Mouse (Mus musculus): ENCODE measurements around the gene Mapk3. TPM values are rescaled to one million over a fixed set of nuclear protein-coding genes. Genes with fewer than 3 reads are reported as not detected.
A peak's percentile ranks its signal among the peaks of the same experiment; 100 is the strongest.

Gene Mapk3
- polyA plus RNA-seq, 1 experiment: 130 TPM

GRCm38 (mm10) chr7:126798127-126799049, 39.0 kb downstream of the Mapk3 start:
- H3K4me1 ChIP-seq (replicated peaks; ENCODE audit: control insufficient read depth, insufficient read depth, low read length): peaks cover 31% of the 10 kb centered on the region
- TF ChIP-seq POLR2A (IDR thresholded peaks at IDR 0.05; ENCODE audit: control insufficient read depth, extremely low read depth, insufficient read depth, low read length, poor library complexity) (no peak), CTCF (IDR thresholded peaks at IDR 0.05; ENCODE audit: borderline replicate concordance, control insufficient read depth, extremely low read depth, insufficient read depth, low read length, poor library complexity) (no peak)
- peak; percentile 58 for DNase-seq

GRCm38 (mm10) chr7:126799050-126799467, 39.7 kb downstream of the Mapk3 start:
- Histone ChIP-seq H3K36me3 (ENCODE audit: control insufficient read depth, insufficient read depth, low read length) (no peaks in the 10 kb centered on the region), H3K4me1 (replicated peaks; ENCODE audit: control insufficient read depth, insufficient read depth, low read length) (peaks cover 25% of the 10 kb centered on the region), H3K27ac (ENCODE audit: control insufficient read depth, insufficient read depth, low read length) (peak overlapping the region; percentile 72), H3K27me3 (ENCODE audit: control insufficient read depth, insufficient read depth, low read length) (no peaks in the 10 kb centered on the region), H3K4me3 (ENCODE audit: control insufficient read depth, insufficient read depth, low read length) (peak overlapping the region; percentile 84)
- WGBS: under 1% methylated on average over 32 of the region's 36 CpGs
- TF ChIP-seq POLR2A (IDR thresholded peaks at IDR 0.05; ENCODE audit: control insufficient read depth, extremely low read depth, insufficient read depth, low read length, poor library complexity) (peak; percentile 89), CTCF (IDR thresholded peaks at IDR 0.05; ENCODE audit: borderline replicate concordance, control insufficient read depth, extremely low read depth, insufficient read depth, low read length, poor library complexity) (peak; percentile 71)
- DNase-seq: peak; percentile 95

More at GRCm38 (mm10) chr7:126798127-126799049, 39.0 kb downstream of the Mapk3 start:
- peak overlapping the region; percentile 72 for H3K27ac ChIP-seq (ENCODE audit: control insufficient read depth, insufficient read depth, low read length)
- peak overlapping the region; percentile 84 for H3K4me3 ChIP-seq (ENCODE audit: control insufficient read depth, insufficient read depth, low read length)
- no peaks in the 10 kb centered on the region for H3K36me3 ChIP-seq (ENCODE audit: control insufficient read depth, insufficient read depth, low read length)
- H3K27me3 ChIP-seq (ENCODE audit: control insufficient read depth, insufficient read depth, low read length): no peaks in the 10 kb centered on the region
- WGBS: 1% methylated on average over 40 of the region's 40 CpGs

- H3K36me3 ChIP-seq (ENCODE audit: control insufficient read depth, insufficient read depth, low read length): no peaks in the 10 kb centered on the region
- no peak for DNase-seq
- H3K27ac ChIP-seq (ENCODE audit: control insufficient read depth, insufficient read depth, low read length): peak overlapping the region; percentile 61
- TF ChIP-seq CTCF (IDR thresholded peaks at IDR 0.05; ENCODE audit: borderline replicate concordance, control insufficient read depth, extremely low read depth, insufficient read depth, low read length, poor library complexity) (peak; percentile 49; the same call in 1 of the 2 replicates), POLR2A (IDR thresholded peaks at IDR 0.05; ENCODE audit: control insufficient read depth, extremely low read depth, insufficient read depth, low read length, poor library complexity) (peak; percentile 43)
- WGBS: 9% methylated on average over 35 of the region's 38 CpGs
- peak overlapping the region; percentile 50 for H3K4me3 ChIP-seq (ENCODE audit: control insufficient read depth, insufficient read depth, low read length)
- H3K27me3 ChIP-seq (ENCODE audit: control insufficient read depth, insufficient read depth, low read length): no peaks in the 10 kb centered on the region
- H3K4me1 ChIP-seq (replicated peaks; ENCODE audit: control insufficient read depth, insufficient read depth, low read length): peaks cover 20% of the 10 kb centered on the region
Measured at GRCm38 (mm10) chr7:126799468-126800268, 40.3 kb downstream of the Mapk3 start.

- Histone ChIP-seq H3K4me3 (ENCODE audit: control insufficient read depth, insufficient read depth, low read length) (no peak overlapping the region; the same call in 1 of the 2 replicates), H3K4me1 (replicated peaks; ENCODE audit: control insufficient read depth, insufficient read depth, low read length) (peaks cover 19% of the 10 kb centered on the region), H3K27me3 (ENCODE audit: control insufficient read depth, insufficient read depth, low read length) (no peaks in the 10 kb centered on the region), H3K27ac (ENCODE audit: control insufficient read depth, insufficient read depth, low read length) (no peak overlapping the region), H3K36me3 (ENCODE audit: control insufficient read depth, insufficient read depth, low read length) (no peaks in the 10 kb centered on the region)
- DNase-seq: no peak
- TF ChIP-seq CTCF (IDR thresholded peaks at IDR 0.05; ENCODE audit: borderline replicate concordance, control insufficient read depth, extremely low read depth, insufficient read depth, low read length, poor library complexity): no peak
- TF ChIP-seq POLR2A (IDR thresholded peaks at IDR 0.05; ENCODE audit: control insufficient read depth, extremely low read depth, insufficient read depth, low read length, poor library complexity): no peak
- WGBS: 87% methylated on average over 5 of the region's 5 CpGs
Measured at GRCm38 (mm10) chr7:126800269-126801056, 41.1 kb downstream of the Mapk3 start.

- no peak for DNase-seq
- Histone ChIP-seq H3K4me1 (replicated peaks; ENCODE audit: control insufficient read depth, insufficient read depth, low read length) (peaks cover 19% of the 10 kb centered on the region), H3K36me3 (ENCODE audit: control insufficient read depth, insufficient read depth, low read length) (no peaks in the 10 kb centered on the region), H3K27ac (ENCODE audit: control insufficient read depth, insufficient read depth, low read length) (no peak overlapping the region), H3K4me3 (ENCODE audit: control insufficient read depth, insufficient read depth, low read length) (no peak overlapping the region), H3K27me3 (ENCODE audit: control insufficient read depth, insufficient read depth, low read length) (no peaks in the 10 kb centered on the region)
- TF ChIP-seq CTCF (IDR thresholded peaks at IDR 0.05; ENCODE audit: borderline replicate concordance, control insufficient read depth, extremely low read depth, insufficient read depth, low read length, poor library complexity) (no peak), POLR2A (IDR thresholded peaks at IDR 0.05; ENCODE audit: control insufficient read depth, extremely low read depth, insufficient read depth, low read length, poor library complexity) (no peak)
- 98% methylated on average over 16 of the region's 16 CpGs for WGBS
Measured at GRCm38 (mm10) chr7:126801057-126801422, 41.6 kb downstream of the Mapk3 start.
